Mouse (Mus musculus) G1E (cell line): ENCODE data around the gene B430306N03Rik.

Source experiments
- CTCF ChIP-seq: IDR thresholded peaks from 2 replicates; pipeline ENCODE4 v1.5.1; 2012; ENCODE audit warnings: low read depth, low read length, inconsistent platforms, mixed read lengths
- GATA1 ChIP-seq: IDR thresholded peaks from 2 replicates; pipeline ENCODE4 v1.6.1; 2012; ENCODE audit warnings: borderline replicate concordance, low read length, inconsistent platforms, mixed read lengths

DNA sequence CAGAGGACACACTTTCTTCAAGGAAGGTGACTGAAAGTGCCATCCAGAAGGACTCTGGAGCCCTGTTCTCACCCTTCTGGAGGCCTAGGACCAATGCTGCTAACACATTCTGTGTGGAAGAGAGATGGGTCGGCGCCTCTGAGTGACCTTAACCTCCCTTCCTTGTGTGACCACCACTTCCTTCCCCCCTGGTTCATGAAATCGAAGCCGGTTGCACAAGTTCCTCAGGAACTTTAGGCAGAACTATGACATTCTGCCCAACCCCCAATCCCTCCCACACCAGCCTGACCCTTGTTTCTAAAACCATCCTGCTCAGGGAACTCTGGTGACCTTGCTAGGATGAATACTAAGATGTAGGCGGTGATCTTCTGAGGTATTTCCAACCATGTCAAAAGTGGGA lies 8.3 kb downstream of the B430306N03Rik start:
- TF ChIP-seq CTCF (no peak), GATA1 (no peak)
